Mouse (Mus musculus) lung, adult 2 months (tissue): Measurements from ENCODE around the gene Nhlrc4. TPM values are rescaled to one million over a fixed set of nuclear protein-coding genes. Genes with fewer than 3 reads are reported as not detected.

Experiments
- DNase-seq: peaks from one replicate; pipeline ENCODE4 v3.0.0; 2022
- H3K4me1 ChIP-seq: fragments of 200-500 bp; 2 replicates; pipeline ENCODE4 v1.6.1; 2011; ENCODE audit warnings: low read length; ENCODE audit not compliant: control insufficient read depth, insufficient read depth
- H3K4me3 ChIP-seq: fragments of 200-500 bp; replicated peaks from 2 replicates; pipeline ENCODE3; 2011; ENCODE audit warnings: low read depth, mild to moderate bottlenecking, control low read depth, low read length; ENCODE audit errors: extremely low read depth
- CTCF ChIP-seq: fragments of 200-500 bp; IDR thresholded peaks from 2 replicates; pipeline ENCODE4 v1.5.1; 2011; ENCODE audit warnings: mild to moderate bottlenecking, low read length, control low read depth; ENCODE audit not compliant: insufficient read depth
- POLR2A ChIP-seq: fragments of 200-500 bp; IDR thresholded peaks from 2 replicates; pipeline ENCODE4 v1.6.1; 2011; ENCODE audit warnings: low read depth, mild to moderate bottlenecking, control low read depth, low read length, borderline replicate concordance; ENCODE audit errors: extremely low read depth
- WGBS: fragments of 180-500 bp; shearing (Covaris S2); methylation state at CpG from one replicate; pipeline ENCODE4 v1.1.7; 2018; 5-methylcytosine and 5-hydroxymethylcytosine counted together
- polyA plus RNA-seq: library from polyadenylated mRNA; depleted of rRNA; stranded (reverse); fragments of >200 nt; gene quantifications from 2 replicates; pipeline ENCODE4 v1.2.3, GENCODE M21; 2012

Nhlrc4 gene
- polyA plus RNA-seq, 1 experiment = 37.5 TPM

- no peak for TF ChIP-seq POLR2A
- no peak for TF ChIP-seq CTCF
- 60% methylated on average over 5 of the region's 5 CpGs for WGBS
- no peak for DNase-seq
- no peak overlapping the region for H3K4me3 ChIP-seq
- peaks cover 10% of the 10 kb centered on the region for H3K4me1 ChIP-seq
Observed at GRCm38 (mm10) chr17:25980854-25981253, 36.1 kb upstream of the Nhlrc4 start.

GRCm38 (mm10) chr17:25979829-25980738 is 35.3 kb upstream of the Nhlrc4 start:
- DNase-seq = no peak
- WGBS = 69% methylated on average over 5 of the region's 5 CpGs
- H3K4me1 ChIP-seq = peaks cover 10% of the 10 kb centered on the region
- no peak overlapping the region for H3K4me3 ChIP-seq
- no peak for TF ChIP-seq POLR2A
- no peak for TF ChIP-seq CTCF

DNA sequence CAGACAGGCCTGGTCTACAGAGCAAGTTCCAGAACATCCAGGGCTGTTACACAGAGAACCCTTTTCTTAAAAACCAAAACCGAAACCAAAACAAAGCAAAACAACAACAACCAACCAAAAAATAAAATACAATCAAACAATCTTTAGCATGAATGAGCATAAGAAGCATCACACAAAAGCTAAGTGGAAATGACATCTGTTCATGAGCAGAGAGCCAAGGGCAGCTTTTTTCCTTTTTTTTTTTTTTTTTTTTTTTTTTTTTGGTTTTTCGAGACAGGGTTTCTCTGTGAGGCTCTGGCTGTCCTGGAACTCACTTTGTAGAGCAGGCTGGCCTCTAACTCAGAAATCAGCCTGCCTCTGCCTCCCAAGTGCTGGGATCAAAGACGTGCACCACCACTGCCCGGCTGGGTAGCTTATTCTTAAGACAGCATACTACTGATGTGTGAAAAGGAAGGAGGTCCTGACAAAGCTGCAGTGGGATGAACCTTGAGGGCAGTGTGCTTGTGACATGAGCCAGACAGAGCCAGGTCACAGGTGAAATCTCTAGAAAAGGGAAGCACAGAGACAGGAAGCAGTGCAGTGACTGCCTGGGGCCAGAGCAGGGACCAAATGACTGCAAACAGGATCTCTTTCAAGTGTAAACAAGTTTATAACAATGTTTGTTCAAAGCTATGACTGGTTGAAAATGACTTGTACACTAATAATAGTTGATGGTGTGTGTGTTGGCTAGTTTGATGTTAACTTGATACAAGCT is 26.4 kb upstream of the Nhlrc4 start:
- TF ChIP-seq POLR2A (no peak), CTCF (no peak)

DNA sequence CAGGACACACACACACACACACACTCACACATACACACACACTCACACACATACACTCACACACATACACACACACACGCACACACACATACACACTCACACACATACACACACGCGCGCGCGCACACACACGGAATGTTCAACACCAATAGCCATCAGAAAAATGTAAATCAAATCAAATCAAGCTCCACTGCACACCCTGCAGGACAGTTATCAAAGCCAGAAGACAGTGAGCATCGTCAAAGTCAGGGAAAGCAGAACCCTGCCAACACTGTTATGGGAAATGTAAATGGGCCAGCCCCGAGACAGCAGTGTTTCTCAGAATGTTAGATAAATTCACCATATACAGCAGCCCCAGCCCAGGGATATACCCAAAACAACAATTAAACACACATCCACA is 25.7 kb upstream of the Nhlrc4 start:
- 83% methylated on average over 9 of the region's 9 CpGs for WGBS
- no peak for DNase-seq
- H3K4me3 ChIP-seq = no peak overlapping the region
- 0 out of 2 replicates have a peak, but pooled peaks cover 6% of the 10 kb centered on the region for H3K4me1 ChIP-seq
- TF ChIP-seq POLR2A = no peak
- no peak for TF ChIP-seq CTCF

More for the DNA sequence above, 26.4 kb upstream of the Nhlrc4 start:
- DNase-seq = no peak
- Histone ChIP-seq H3K4me3 (no peak overlapping the region), H3K4me1 (0 out of 2 replicates have a peak, but pooled peaks cover 6% of the 10 kb centered on the region)
- 69% methylated on average over 4 of the region's 4 CpGs for WGBS

DNA sequence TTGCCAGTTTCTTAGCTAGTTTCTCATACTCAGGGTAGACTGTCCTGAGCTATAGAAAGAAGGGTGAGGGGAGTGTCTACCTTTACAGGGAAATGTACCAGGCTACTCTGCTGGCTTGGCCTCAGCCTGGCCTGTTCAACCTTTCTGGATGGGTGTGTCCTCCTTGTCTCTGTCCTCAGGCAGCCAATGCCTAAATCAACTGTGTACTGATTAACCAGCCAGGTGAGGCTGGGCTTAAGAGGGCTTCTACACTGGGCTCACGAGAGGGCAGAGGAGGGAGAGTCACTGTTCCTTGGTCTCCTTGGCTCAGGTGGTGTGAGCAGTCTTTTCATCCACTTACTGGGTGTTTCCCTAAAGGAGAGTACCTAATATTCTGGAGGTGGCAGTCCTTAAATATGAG is 23.4 kb upstream of the Nhlrc4 start:
- no peak for DNase-seq
- WGBS = 56% methylated on average over 1 of the region's 1 CpGs
- 0 out of 2 replicates have a peak, but pooled peaks cover 6% of the 10 kb centered on the region for H3K4me1 ChIP-seq
- TF ChIP-seq POLR2A = no peak
- TF ChIP-seq CTCF = no peak
- H3K4me3 ChIP-seq = no peak overlapping the region

GRCm38 (mm10) chr17:25967652-25968051 is 22.9 kb upstream of the Nhlrc4 start:
- no peak for DNase-seq
- Histone ChIP-seq H3K4me3 (no peak overlapping the region), H3K4me1 (0 out of 2 replicates have a peak, but pooled peaks cover 6% of the 10 kb centered on the region)
- 36% methylated on average over 3 of the region's 3 CpGs for WGBS
- TF ChIP-seq POLR2A (no peak), CTCF (no peak)

- Histone ChIP-seq H3K4me1 (0 out of 2 replicates have a peak, but pooled peaks cover 3% of the 10 kb centered on the region), H3K4me3 (no peak overlapping the region)
- TF ChIP-seq POLR2A (no peak), CTCF (no peak)
- no peak for DNase-seq
- WGBS = 83% methylated on average over 7 of the region's 7 CpGs
Observed at GRCm38 (mm10) chr17:25964271-25964670, 19.5 kb upstream of the Nhlrc4 start.

GRCm38 (mm10) chr17:25962413-25962905 is 17.7 kb upstream of the Nhlrc4 start:
- H3K4me1 ChIP-seq = no peaks in the 10 kb centered on the region
- 90% methylated on average over 7 of the region's 7 CpGs for WGBS
- no peak for DNase-seq
- TF ChIP-seq POLR2A = no peak
- TF ChIP-seq CTCF = no peak
- H3K4me3 ChIP-seq = no peak overlapping the region

DNA sequence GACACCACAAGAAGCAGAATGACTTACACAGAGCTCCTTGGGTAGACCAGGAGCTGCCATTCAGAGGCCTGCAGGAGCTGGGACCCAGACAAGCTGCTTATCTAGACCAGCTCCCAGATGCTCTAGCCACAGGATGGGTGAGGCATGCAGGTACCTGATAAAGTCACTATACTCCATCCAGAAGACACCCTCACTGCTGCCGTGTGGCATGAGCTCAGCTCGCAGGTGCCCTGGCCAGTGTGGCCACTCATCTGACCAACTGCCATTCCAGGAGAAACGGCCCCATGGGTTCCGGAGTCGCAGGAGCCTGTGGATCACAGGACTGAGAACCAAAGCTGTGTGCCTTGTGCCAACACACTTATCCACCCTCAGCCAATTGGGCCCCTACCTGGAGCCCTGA is 16.8 kb upstream of the Nhlrc4 start:
- H3K4me3 ChIP-seq = no peak overlapping the region
- no peak for TF ChIP-seq CTCF
- TF ChIP-seq POLR2A = no peak
- 98% methylated on average over 5 of the region's 5 CpGs for WGBS
- no peak for DNase-seq
- H3K4me1 ChIP-seq = no peaks in the 10 kb centered on the region
